Mouse (Mus musculus) forebrain, embryonic 15.5 days (tissue): ENCODE results near the gene Rusc2. TPM values are rescaled to one million over a fixed set of nuclear protein-coding genes. Genes with fewer than 3 reads are reported as not detected.
A peak's percentile ranks its signal among the peaks of the same experiment; 100 is the strongest.

ENCODE experiments used
- ATAC-seq: fragments of 200-750 bp; cut with Nextera tagmentation; replicated peaks from 2 replicates; pipeline ENCODE4 v1.8.0; 2017; ENCODE audit warnings: mild to moderate bottlenecking, moderate TSS enrichment, moderate library complexity
- H3K27ac ChIP-seq: fragments of 300-500 bp; sonication (generic); replicated peaks from 2 replicates; pipeline ENCODE4 v1.5.1; 2015; ENCODE audit warnings: mild to moderate bottlenecking, inconsistent platforms
- H3K27me3 ChIP-seq: fragments of 300-500 bp; sonication (generic); 2 replicates; pipeline ENCODE4 v1.6.1; 2015; ENCODE audit warnings: inconsistent platforms
- H3K36me3 ChIP-seq: fragments of 300-500 bp; sonication (generic); 2 replicates; pipeline ENCODE4 v1.6.1; 2015; ENCODE audit warnings: mild to moderate bottlenecking, inconsistent platforms
- H3K4me1 ChIP-seq: fragments of 300-500 bp; sonication (generic); 2 replicates; pipeline ENCODE4 v1.6.1; 2015; ENCODE audit warnings: inconsistent platforms
- H3K4me2 ChIP-seq: fragments of 300-500 bp; sonication (generic); replicated peaks from 2 replicates; pipeline ENCODE4 v1.6.1; 2015; ENCODE audit warnings: mild to moderate bottlenecking, inconsistent platforms
- H3K4me3 ChIP-seq: fragments of 300-500 bp; sonication (generic); 2 replicates; pipeline ENCODE4 v1.5.1; 2015; ENCODE audit warnings: mild to moderate bottlenecking, inconsistent platforms
- H3K9ac ChIP-seq: fragments of 300-500 bp; sonication (generic); replicated peaks from 2 replicates; pipeline ENCODE4 v1.6.1; 2015; ENCODE audit warnings: mild to moderate bottlenecking, inconsistent platforms
- H3K9me3 ChIP-seq: fragments of 300-500 bp; sonication (generic); 2 replicates; pipeline ENCODE4 v1.6.1; 2016; ENCODE audit warnings: inconsistent platforms
- WGBS: fragments of 180-500 bp; shearing (Covaris S2); methylation state at CpG from one replicate; pipeline ENCODE4 v1.1.7; 2015; ENCODE audit warnings: mixed read lengths; 5-methylcytosine and 5-hydroxymethylcytosine counted together
- polyA plus RNA-seq: library from polyadenylated mRNA; unstranded; fragments of >200 nt; fragmentation: Nextera tagmentation; extraction: Ambion mirVana; gene quantifications from 2 replicates; pipeline ENCODE4 v1.2.1, GENCODE M21; 2015

The Rusc2 gene
- polyA plus RNA-seq, 1 experiment from 2014 or later, result 59.8 TPM

DNA sequence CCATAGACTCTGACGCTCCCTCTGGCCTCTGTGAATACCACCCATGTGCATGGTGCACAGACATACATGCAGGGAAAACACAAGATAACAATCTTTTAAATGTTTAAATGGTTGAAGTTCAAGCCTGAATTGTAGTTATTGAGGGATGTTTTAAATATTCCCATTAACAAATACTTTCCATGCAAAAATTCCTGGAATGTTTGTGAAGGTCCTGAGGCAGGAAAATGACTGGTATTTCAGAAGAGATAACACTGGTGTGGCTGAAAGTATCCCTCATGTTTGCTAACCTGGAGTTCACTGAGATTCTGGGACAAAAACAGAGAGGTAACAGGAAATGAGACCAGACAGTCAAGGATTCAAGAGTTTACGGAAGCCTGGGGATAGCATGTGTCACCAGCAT lies 7.6 kb downstream of the Rusc2 start:
- H3K27me3 ChIP-seq, result no peaks in the 10 kb centered on the region
- H3K27ac ChIP-seq, result no peak overlapping the region
- H3K4me1 ChIP-seq, result no peaks in the 10 kb centered on the region
- WGBS, result 84% methylated on average over 2 of the region's 2 CpGs
- H3K4me2 ChIP-seq, result no peak overlapping the region
- no peak for ATAC-seq
- H3K9me3 ChIP-seq, result no peaks in the 10 kb centered on the region
- H3K36me3 ChIP-seq, result 0 out of 2 replicates have a peak, but pooled peaks cover 3% of the 10 kb centered on the region
- H3K9ac ChIP-seq, result no peak overlapping the region
- no peak overlapping the region for H3K4me3 ChIP-seq

DNA sequence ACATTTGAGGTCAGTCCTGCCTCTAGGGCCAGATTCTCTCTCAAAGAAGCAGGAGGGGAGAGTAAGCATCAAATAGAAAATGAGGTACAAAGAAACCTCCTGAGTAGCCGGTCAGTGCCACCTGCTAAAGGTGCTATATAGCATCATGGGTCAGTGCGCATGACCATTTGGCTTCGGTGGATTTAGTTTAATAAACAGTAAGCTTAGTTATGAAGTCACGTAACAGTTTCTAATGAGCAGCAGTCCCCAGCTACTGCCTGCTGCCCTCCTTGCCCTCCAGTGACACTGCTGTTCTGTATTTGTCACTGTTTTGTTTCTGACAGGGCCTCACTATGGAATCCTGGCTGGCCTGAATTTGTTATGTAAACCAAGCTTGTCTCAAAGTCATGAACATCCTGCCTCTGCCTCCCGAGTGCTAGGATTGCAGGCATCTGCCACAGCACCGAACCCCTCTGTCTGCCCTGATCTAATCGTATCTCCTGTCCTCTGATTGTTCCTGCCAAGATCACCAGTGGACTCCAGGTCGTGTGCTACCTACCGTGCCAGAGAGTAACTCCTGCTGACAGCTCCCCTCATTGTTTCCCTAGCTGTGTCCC lies 8.2 kb downstream of the Rusc2 start:
- Histone ChIP-seq H3K9me3 (no peaks in the 10 kb centered on the region), H3K4me2 (no peak overlapping the region), H3K36me3 (0 out of 2 replicates have a peak, but pooled peaks cover 3% of the 10 kb centered on the region), H3K27me3 (no peaks in the 10 kb centered on the region), H3K4me3 (no peak overlapping the region), H3K9ac (no peak overlapping the region), H3K27ac (no peak overlapping the region), H3K4me1 (no peaks in the 10 kb centered on the region)
- 69% methylated on average over 9 of the region's 9 CpGs for WGBS
- no peak for ATAC-seq

DNA sequence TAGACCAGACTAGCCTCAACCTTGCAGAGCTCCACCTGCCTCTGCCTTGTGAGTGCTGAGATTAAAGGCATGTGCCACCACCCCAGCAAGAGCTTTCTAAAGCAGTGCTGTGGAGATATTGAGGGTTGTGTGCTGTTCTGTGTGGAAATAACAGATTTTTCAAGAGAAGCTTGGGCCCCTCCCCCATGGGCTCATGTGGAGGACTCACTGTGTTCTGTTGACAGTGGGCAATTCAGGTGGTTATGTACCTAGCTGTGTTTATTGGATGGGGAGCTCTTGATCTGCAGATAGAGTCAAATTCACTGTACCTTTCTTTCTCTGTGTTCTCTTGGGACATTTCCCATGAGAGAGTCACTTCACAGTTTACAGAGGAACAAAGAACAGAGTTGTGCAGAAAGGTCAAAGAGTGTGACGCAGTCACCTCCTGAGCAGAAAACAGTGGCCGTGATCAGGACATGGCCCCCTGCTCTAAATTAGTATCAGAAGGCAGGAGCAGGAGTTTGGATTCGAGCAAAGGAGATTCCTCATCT lies 9.8 kb downstream of the Rusc2 start:
- Histone ChIP-seq H3K4me1 (no peaks in the 10 kb centered on the region), H3K4me2 (no peak overlapping the region), H3K27ac (no peak overlapping the region), H3K36me3 (0 out of 2 replicates have a peak, but pooled peaks cover 3% of the 10 kb centered on the region), H3K27me3 (no peaks in the 10 kb centered on the region), H3K9ac (no peak overlapping the region), H3K4me3 (no peak overlapping the region), H3K9me3 (no peaks in the 10 kb centered on the region)
- WGBS, result 85% methylated on average over 3 of the region's 3 CpGs
- ATAC-seq, result no peak

DNA sequence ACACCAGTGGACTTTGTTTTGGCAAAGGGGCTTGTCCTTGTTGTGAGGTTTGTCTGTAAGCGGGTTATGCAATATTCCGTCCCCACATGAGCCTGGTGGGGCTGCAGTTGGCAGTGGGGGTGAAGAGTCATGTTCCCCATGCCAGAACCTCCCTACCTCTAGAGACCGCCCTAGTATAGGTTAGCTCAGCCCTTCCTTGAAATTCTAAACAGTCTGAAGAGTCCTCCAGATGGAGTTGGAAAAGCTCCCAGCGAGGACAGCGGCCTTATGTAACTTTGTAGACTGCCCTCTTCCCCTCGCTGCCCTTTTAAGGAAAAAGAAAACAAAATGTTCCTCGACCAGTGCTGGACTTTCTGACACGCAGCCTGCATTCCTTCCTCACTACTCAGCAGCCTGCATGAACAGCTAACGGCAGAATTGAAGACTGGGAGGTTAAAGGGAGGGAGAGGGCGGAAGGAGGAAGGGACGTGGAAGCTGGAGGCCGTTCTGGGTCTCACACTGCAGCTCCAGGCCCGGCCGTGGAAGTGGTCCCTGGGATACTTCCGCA lies 12.6 kb downstream of the Rusc2 start:
- H3K27me3 ChIP-seq, result no peaks in the 10 kb centered on the region
- no peaks in the 10 kb centered on the region for H3K36me3 ChIP-seq
- 74% methylated on average over 15 of the region's 15 CpGs for WGBS
- H3K4me3 ChIP-seq, result no peak overlapping the region
- no peak overlapping the region for H3K4me2 ChIP-seq
- ATAC-seq, result no peak
- no peak overlapping the region for H3K9ac ChIP-seq
- peaks cover 17% of the 10 kb centered on the region for H3K4me1 ChIP-seq
- no peaks in the 10 kb centered on the region for H3K9me3 ChIP-seq
- peak overlapping the region; percentile 27; the same call in 1 of the 2 replicates for H3K27ac ChIP-seq

DNA sequence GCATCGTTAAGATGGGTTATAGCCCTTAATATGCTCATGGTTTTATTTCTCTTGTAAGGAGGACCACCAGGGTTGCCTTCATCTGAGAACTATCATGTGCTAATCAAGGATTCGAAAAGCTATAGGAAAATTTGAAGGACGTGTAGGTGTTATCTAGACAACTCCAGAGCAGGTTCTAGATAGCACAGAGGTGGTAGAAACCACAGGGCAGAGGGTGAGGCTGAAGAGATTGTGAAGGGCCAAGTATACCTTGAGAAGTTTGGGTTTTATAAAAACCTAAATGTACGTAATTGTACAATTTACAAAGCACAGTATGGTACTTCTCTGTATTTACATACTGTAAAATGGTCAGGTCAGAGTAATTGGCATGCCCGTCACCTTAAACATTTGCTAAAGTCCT lies 13.4 kb downstream of the Rusc2 start:
- WGBS, result 84% methylated on average over 5 of the region's 5 CpGs
- Histone ChIP-seq H3K9ac (no peak overlapping the region), H3K36me3 (no peaks in the 10 kb centered on the region), H3K9me3 (no peaks in the 10 kb centered on the region), H3K4me2 (no peak overlapping the region), H3K27me3 (no peaks in the 10 kb centered on the region), H3K4me3 (no peak overlapping the region), H3K4me1 (peaks cover 17% of the 10 kb centered on the region), H3K27ac (peak overlapping the region; percentile 27; the same call in 1 of the 2 replicates)
- ATAC-seq, result no peak

DNA sequence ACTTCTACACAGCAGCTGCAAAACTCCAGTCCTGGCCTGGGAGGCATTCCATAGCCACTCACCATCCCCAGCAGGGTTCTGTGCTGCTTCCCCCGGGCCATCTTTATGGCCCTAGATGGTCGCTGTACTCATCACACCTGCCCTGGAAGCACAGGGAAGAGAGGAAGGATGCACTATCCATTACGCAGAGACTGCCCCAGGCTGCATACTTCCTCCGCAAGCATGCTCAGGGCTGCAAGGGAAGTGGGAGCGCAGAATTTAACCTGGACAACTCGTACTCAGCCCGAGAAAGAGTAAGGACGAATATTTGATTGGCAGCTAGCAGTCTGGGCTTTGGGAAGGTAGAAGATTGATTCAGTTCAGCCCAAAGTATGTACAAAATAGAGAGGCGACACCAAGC lies 14.1 kb downstream of the Rusc2 start:
- WGBS, result 80% methylated on average over 9 of the region's 9 CpGs
- ATAC-seq, result no peak
- H3K9ac ChIP-seq, result no peak overlapping the region
- no peak overlapping the region for H3K27ac ChIP-seq
- H3K9me3 ChIP-seq, result no peaks in the 10 kb centered on the region
- H3K36me3 ChIP-seq, result no peaks in the 10 kb centered on the region
- no peak overlapping the region for H3K4me3 ChIP-seq
- H3K4me1 ChIP-seq, result peaks cover 18% of the 10 kb centered on the region
- no peak overlapping the region for H3K4me2 ChIP-seq
- H3K27me3 ChIP-seq, result no peaks in the 10 kb centered on the region

DNA sequence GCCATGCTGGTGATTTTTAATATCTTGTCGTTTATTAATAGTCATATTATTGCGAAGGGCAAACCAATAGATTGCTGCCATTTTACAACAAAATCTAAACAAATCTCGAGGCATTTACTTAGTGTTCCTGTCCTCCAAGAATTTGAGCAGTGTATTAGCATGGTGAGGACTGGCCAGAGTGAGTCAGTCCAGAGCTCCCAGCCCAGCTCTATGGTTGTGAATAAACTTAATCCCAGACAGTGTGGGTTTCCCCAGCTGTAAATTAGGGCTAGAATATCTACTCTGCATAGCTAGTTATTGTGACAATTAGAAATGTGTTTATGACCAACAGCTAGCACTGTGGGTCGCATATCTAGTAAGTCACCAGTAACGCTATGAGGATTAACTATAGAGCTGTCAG lies 14.6 kb downstream of the Rusc2 start:
- H3K9me3 ChIP-seq, result no peaks in the 10 kb centered on the region
- peaks cover 23% of the 10 kb centered on the region for H3K4me1 ChIP-seq
- no peak overlapping the region for H3K9ac ChIP-seq
- H3K4me3 ChIP-seq, result no peak overlapping the region
- no peak overlapping the region for H3K4me2 ChIP-seq
- no peak overlapping the region for H3K27ac ChIP-seq
- H3K27me3 ChIP-seq, result no peaks in the 10 kb centered on the region
- H3K36me3 ChIP-seq, result no peaks in the 10 kb centered on the region
- ATAC-seq, result no peak
- WGBS, result 90% methylated on average over 5 of the region's 5 CpGs

DNA sequence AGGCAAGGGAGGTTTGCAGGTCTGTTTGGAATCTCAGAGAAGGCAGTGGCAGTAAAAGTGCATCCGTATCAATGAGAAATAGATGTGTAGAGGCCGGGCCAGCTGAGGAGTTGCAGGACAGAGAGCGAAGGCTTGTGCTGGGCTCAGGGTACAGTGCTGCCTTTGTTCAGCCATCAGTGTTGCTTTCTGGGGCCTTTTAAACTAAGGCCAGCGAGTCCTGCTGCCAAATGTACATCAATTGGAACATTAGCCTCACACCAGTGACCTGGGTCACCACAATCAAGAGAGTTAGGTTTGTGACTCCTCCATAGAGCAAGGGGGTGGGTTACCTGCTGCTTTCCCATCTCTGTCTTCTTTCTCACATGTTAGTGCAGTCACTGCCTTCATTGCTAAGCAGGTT lies 16.2 kb downstream of the Rusc2 start:
- Histone ChIP-seq H3K9ac (no peak overlapping the region), H3K4me1 (peaks cover 23% of the 10 kb centered on the region), H3K27ac (no peak overlapping the region), H3K4me3 (no peak overlapping the region), H3K9me3 (no peaks in the 10 kb centered on the region), H3K27me3 (no peaks in the 10 kb centered on the region), H3K36me3 (no peaks in the 10 kb centered on the region), H3K4me2 (no peak overlapping the region)
- ATAC-seq, result no peak
- WGBS, result 49% methylated on average over 4 of the region's 4 CpGs

DNA sequence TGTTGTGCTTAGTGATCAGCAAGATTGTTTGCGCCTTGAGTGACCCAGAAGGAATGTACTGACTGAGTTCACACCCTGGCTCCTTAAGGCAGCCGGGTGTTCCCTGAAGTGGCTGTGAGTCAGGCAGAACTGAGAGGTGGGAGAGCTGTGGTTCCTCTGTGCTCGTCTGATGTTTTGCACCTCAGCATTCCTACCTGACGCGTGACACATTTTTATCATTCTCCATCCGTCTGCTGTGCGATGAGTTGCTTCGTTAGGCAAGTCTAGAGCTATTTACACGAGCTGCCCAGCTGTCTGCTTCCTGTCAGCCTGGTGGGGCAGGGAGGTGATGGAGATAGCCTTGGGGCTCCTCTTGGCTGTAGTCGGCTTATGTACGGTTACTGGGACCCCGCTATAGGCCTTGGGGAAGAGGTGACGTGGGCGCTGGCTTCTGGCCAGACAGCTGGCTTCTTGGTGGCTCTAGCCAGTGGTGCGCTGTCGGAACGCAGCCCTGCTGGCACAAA lies 17.1 kb downstream of the Rusc2 start:
- H3K9ac ChIP-seq, result no peak overlapping the region
- no peaks in the 10 kb centered on the region for H3K36me3 ChIP-seq
- H3K27ac ChIP-seq, result 0 out of 2 replicates have a peak overlapping the region, but pooled peaks have one; percentile 2
- no peaks in the 10 kb centered on the region for H3K9me3 ChIP-seq
- H3K27me3 ChIP-seq, result no peaks in the 10 kb centered on the region
- 57% methylated on average over 17 of the region's 17 CpGs for WGBS
- no peak overlapping the region for H3K4me2 ChIP-seq
- peaks cover 23% of the 10 kb centered on the region for H3K4me1 ChIP-seq
- ATAC-seq, result no peak
- no peak overlapping the region for H3K4me3 ChIP-seq

DNA sequence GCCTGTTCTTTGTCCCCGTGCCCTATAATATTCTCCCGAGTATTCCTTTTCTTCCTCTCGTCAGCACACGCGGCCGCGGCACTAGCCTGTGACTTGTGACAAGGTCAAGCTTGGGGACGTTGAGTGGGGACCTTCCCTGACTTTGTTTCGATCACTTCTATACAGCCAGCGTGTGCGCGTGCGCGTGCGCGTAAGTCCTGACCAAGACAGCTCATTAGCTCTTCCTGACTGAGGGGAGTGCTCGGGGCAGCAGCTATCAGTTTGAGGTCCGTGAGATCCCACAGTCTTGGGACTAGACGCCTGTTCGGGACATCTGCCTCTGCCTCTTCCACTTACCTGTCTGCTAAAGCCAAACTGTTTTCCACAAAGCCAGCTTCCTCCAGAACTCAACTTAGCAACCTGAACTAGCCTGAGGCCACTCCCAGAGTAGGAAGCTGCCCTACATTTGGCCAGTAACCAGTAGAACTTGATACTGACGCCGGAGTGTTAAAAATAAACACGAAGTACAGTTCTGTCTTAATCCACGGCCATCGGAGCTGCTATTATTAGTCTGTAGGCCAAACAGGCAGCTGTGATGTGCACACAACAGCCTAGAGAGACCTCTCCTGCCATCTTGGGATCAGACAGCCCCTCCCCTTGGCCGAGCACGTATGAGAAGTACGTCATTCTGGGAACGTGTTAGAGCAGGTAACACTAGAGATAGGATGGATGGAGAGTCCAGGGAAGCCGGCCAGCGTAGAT lies 17.8 kb downstream of the Rusc2 start:
- Histone ChIP-seq H3K27me3 (no peaks in the 10 kb centered on the region), H3K36me3 (no peaks in the 10 kb centered on the region), H3K4me2 (no peak overlapping the region), H3K4me1 (peaks cover 23% of the 10 kb centered on the region), H3K27ac (0 out of 2 replicates have a peak overlapping the region, but pooled peaks have one; percentile 10), H3K9me3 (no peaks in the 10 kb centered on the region), H3K9ac (no peak overlapping the region), H3K4me3 (no peak overlapping the region)
- ATAC-seq, result no peak
- 85% methylated on average over 31 of the region's 31 CpGs for WGBS

DNA sequence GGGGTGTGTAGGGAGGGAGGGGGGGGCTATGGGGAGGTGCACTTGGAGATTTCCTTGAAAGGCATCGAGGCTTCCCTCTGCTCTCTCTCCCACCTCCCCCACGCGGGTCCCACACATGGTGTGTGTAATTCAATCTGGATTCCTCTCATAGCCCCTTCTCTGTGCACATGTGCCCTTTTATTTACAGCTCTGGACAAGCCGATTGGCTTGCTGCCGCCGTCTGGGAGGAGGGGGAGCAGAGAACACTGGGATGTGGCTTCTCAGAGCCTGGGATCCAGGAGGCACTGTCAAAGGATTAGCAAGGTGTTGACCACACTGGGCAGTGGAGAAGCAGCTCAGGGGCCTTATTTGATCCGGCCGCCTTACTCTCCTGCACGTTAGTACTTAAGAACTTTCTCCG lies 19.2 kb downstream of the Rusc2 start:
- H3K4me2 ChIP-seq, result no peak overlapping the region
- no peaks in the 10 kb centered on the region for H3K9me3 ChIP-seq
- H3K27me3 ChIP-seq, result no peaks in the 10 kb centered on the region
- peaks cover 31% of the 10 kb centered on the region for H3K4me1 ChIP-seq
- H3K36me3 ChIP-seq, result no peaks in the 10 kb centered on the region
- no peak overlapping the region for H3K9ac ChIP-seq
- no peak overlapping the region for H3K4me3 ChIP-seq
- H3K27ac ChIP-seq, result no peak overlapping the region
- no peak for ATAC-seq
- WGBS, result 17% methylated on average over 10 of the region's 10 CpGs

DNA sequence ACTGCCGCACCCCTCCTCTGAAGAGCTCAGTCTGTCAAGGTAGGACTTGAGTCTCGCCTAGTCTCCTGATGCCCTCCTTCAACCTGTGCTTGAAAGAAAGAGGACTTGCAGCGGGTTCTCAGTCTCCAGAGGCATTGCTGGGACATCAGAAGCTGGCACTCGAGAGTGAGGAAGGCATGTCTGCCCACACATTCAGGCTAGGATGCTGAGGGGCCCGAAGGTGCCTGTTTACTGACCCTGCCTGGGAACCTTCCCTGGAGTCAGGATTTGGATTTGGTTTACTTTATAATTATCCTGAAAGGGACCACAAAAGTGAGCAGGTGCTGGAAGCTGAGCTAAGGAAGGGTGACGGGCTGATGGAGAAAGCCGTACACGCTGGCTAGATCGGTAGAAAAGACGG lies 19.7 kb downstream of the Rusc2 start:
- no peak for ATAC-seq
- Histone ChIP-seq H3K9me3 (no peaks in the 10 kb centered on the region), H3K4me1 (peaks cover 33% of the 10 kb centered on the region), H3K9ac (no peak overlapping the region), H3K27me3 (no peaks in the 10 kb centered on the region), H3K4me3 (no peak overlapping the region), H3K36me3 (no peaks in the 10 kb centered on the region), H3K27ac (no peak overlapping the region), H3K4me2 (no peak overlapping the region)
- WGBS, result 86% methylated on average over 10 of the region's 10 CpGs
